Mouse (Mus musculus): ENCODE measurements around the gene Map3k12.
A peak's percentile ranks its signal among the peaks of the same experiment; 100 is the strongest.

The Map3k12 gene

GRCm38 (mm10) chr15:102459381-102459780, 57.5 kb downstream of the Map3k12 start:
- DNase-seq (ENCODE audit: low spot score) = no peak

GRCm38 (mm10) chr15:102458904-102459317, 58.0 kb downstream of the Map3k12 start, which contains the start of gene Prr13:
TSS of gene Prr13 (plus strand) at chr15:102459028.
- DNase-seq (ENCODE audit: low spot score) = peak; percentile 97

GRCm38 (mm10) chr15:102458050-102458736, 58.7 kb downstream of the Map3k12 start:
- no peak for DNase-seq (ENCODE audit: low spot score)

GRCm38 (mm10) chr15:102455993-102456392, 60.9 kb downstream of the Map3k12 start:
- DNase-seq (ENCODE audit: low spot score) = no peak

GRCm38 (mm10) chr15:102451666-102452430, 65.0 kb downstream of the Map3k12 start:
- no peak for DNase-seq (ENCODE audit: low spot score)

GRCm38 (mm10) chr15:102450928-102451327, 65.9 kb downstream of the Map3k12 start:
- DNase-seq (ENCODE audit: low spot score) = no peak

- DNase-seq (ENCODE audit: low spot score) = no peak
These were observed 67.5 kb downstream of the Map3k12 start for GRCm38 (mm10) chr15:102449366-102449765.

Data from urinary bladder, postnatal 14 days (tissue).